Mouse (Mus musculus) kidney, postnatal 4 days (tissue): ENCODE measurements around the gene Cadps2.

ENCODE experiments used
- DNase-seq, 2 experiments: peaks; one replicate each; pipeline ENCODE4 v3.0.0; 2021; ENCODE audit warnings: mixed read lengths in 2 of 2

Cadps2 gene

DNA sequence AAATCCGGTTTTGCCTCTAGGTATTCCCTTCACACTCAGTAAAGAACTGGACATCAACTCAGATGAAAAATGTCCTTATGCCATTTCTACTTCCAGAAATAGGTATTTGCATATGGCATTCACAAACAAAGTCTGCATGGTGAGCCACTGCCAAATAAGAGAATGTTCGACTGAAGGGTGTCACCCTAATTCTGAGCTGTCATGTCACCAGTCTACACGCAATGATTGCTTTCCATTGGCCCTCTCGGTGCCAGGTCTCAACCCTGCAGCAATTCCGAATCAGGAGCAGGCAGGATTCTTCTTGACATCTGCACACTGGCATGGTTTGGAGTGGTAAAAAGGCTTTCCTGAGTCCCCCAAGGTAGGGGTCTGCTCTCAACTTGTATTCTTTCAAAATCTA, 316.7 kb downstream of the Cadps2 start:
- no peak for DNase-seq

DNA sequence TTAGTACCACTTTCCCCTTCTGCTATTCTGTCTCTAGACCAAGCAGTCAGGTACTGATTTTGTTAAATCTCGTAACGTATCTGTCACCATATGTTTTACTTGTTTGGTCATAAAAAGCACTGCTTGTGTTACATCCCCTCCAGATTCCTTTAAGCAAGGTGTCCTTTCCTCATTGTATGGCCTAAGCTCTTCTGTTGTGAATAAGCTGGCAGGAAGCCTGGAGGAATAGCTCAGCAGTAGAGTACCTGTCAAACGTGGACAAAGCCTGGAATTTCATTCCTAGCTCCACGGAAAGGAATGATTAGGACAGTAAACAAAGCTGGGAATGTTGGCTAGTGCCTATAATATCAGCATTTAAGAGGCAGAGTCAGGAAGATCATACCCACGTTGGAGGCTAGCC, 340.6 kb downstream of the Cadps2 start:
- no peak for DNase-seq

DNA sequence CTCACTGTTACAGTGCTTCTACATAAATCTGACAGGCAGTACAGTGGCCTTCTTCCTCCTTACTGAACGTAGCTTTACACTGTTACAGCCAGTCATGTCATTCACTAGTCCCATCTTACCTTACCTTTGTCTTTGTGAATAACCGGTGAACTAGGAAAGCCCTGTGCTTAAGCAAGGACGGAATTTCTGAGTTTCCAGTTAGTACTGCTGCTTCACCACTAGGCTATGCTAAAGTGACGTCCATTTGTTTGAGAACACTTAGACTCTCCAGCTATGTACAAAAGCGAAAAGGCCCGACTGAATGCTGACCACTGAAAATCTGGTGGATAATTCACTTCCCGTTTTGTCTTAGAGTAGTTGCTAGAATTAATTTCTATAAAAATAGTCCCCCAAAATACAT, 347.4 kb downstream of the Cadps2 start:
- peak in 1 of 2 experiments; percentile 5 for DNase-seq

DNA sequence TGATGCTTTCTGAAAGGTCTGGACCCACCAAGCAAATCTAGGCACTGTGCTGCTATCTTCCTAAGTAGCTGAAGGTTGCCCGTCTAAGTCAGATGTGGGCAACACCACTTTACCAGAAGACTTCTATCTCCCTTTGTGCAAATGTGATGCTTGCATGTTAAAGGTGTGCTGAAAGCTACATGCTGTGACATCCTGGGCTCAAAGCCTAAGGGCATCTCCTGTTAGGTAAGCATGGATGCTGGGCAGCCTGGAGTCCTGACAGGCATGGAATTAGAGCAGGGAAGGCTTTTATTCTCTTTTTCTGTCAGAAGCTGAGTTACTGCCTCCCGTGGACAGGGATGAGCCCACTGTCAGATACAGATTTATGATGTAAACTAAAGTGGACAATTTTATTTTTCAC, 348.8 kb downstream of the Cadps2 start:
- DNase-seq: no peak

DNA sequence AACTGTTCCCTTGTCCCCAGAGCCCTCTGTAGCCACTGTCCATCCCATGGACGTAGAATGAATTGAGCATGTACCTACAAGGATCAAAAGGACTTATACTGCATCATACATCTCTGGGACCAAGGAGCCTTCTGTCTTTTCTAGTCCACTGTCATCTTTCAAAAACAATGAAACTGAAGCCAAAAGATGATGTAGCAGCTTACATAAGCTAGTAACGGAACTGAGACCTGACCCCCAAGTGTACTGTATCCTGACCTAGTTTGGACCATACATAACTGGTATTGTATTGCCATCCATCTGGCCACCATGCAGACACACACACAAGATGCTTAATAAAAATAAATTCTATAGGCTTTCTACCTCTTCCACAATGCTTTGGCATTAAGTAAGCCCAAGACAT, 350.2 kb downstream of the Cadps2 start:
- no peak for DNase-seq

DNA sequence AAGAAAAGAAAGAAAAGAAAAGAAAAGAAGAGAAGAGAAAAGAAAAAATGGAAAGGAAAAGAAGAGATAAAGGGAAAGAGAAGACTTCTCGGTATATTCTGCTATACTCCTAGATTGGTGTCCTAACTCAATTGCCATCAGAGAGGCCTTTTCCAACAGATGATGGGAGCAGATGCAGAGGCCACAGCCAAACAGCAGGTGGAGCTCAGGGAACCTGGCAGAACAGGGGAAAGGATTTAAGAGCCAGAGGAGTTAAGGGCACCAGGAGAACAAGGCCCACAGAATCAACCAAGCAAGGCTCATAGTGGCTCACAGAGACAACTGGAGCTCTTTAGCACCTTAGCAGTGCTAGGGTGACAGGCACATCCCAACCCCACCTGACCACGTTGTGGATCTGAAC, 366.5 kb downstream of the Cadps2 start:
- DNase-seq: peak; percentile 25 to 49

DNA sequence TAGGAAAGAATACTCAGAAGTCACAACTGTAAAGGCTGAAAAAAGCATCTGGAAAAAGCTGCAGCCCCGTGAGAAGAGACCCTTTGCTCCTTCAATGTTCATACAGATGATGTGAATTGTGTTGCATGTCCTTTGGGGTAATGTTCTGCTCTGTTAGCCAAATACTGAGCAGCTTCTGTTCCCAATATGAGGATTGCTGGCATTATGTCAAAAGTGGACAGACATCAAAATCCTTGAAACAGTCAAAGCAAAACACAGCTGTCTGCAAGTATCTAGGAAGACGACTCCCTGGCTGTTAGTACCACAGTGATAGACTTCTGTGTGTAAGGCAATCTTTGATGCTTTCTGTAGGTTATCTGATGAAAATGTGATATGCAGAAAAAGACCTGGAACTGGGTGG, 367.4 kb downstream of the Cadps2 start:
- DNase-seq: no peak

DNA sequence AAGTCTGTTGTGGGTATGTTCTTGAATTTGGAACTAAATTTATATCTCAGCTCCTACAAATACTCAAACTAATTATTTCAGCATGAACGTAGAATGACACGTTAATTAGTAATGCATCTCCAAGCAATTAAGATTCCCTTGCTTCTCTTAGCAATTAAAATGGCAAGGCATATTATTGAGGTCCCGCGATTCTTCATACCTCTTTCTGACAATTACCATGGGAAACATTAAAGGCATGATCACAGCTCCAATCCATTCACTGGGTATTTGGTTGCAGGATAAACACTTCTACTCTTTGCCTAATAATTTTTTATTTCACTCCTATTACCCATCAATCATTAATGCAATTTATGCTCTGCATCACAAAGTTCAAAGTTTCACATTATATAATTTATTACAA, 371.3 kb downstream of the Cadps2 start:
- DNase-seq: no peak

DNA sequence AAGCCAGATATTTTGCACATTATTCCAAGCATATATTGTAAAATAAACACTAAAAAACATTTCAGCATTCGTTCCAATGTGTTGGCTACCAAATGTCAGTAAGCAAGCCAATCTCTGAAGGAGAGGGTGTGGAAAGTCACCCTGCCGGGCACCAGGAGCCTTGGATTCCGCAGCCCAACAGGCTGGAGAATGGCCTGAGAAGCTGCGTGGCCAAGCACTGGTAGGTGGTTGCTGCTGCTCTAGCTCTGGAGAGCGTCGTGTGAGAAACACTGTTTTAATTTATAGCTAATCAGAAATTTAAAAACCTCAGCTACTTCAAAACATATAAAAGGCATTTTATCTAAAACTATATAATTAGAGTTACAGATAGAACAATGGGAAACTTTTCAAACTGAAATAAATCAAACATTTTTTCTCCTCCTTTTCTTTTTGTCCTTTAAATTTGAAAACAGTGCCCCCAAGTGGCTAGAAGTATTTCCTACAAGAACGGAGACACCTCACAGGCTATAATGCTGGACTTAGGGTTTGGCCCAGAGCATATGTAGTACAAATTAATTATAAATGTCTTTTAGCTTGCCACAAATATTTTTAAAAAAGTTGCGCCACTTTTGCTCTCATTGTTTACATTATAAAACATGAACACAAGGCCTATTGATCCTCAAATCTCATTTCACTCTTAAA, 376.5 kb downstream of the Cadps2 start:
- DNase-seq: peak; percentile 5 to 8

DNA sequence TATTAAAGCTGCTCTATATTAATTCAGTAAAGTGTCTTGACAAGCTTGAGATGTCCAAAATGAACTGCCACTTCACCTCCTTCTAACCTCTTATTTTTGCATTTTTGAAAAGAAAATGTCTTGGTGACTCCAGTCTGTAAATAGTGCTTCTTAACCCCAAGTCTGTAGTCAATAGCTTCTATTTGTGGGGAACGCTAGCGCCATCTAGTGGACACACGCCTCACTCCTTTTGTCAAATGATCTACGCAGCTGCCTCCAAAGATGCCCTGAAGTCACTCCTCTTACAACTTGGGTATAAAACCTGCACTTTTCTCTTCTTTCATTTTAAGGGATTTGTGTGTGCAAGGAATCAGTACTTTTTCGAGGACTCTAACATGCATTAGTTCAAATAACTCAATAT, 381.5 kb downstream of the Cadps2 start:
- DNase-seq: peak; percentile 82

DNA sequence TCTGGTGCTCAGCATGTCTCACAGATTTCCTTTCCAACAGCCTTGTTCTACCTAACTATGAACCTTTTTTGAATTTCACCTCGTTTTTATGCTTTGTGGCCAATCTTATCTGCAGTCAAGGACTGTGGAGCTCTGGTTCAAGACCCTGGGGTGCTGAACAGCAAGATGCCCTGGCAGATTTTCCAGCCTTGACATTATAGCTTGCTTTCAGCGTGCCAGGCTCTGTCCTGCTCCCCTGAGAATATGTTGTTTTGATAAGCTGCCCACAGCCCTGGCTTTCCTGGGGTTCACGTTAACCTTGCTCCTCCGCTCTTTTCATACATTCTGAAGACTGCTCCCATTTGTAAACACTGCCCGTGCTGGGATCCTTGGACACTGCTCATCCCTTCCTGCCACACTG, 385.3 kb downstream of the Cadps2 start:
- no peak for DNase-seq

DNA sequence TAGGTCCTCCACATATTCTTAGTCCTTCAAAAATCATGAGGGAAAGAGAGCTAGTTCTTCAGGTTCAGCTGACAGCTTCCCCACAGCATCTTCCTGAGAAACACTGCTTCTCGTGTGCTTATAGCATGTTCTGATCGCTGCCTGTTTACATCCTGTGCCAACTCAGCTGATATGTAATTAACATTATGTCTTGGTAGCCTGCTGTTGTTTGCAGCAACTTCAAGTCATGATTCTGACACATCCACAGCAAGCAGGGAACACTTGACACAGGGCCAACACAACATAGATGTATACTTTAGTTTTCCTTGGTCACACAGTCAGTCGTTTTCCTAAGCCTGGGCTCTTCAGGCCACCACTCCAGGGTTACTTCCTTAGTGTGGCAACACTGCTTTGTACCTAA, 399.3 kb downstream of the Cadps2 start:
- DNase-seq: no peak

DNA sequence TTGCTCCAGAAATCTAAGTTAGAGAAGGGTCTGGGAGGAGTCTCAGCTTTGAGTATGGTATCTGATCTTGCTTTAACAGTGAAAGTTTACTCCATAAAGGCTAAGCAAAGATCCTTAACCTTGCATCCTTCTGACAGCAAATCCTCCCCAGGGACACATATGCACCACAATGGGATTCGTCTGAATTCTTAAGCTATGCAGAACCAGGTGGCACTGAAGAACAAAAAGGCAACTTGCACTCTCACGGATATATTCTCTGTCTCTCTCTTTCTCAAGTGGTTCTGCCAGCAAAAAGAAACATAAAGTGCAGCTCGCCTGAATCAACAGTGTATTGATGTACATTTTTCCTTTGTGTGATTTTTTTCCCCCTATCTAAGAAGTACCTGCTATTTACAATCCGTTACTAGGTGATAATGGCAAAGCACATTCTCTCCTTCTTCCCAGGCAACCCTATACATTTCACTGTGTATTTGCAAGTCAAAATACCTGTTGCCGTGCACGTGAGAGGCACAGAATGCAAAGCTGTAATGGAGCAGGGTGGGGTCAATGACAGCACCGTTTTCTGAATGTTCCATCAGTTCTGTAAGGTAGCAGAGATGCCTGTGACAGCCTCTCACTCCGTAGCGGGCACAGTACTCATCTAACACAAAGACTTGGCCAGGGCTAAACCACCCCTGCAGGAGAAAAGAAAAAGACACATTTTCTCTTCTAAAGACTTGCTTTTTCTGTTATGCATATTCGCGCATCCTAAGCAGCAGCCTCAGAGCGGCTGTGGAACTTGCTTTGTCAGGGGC, 428.8 kb downstream of the Cadps2 start:
- no peak for DNase-seq

DNA sequence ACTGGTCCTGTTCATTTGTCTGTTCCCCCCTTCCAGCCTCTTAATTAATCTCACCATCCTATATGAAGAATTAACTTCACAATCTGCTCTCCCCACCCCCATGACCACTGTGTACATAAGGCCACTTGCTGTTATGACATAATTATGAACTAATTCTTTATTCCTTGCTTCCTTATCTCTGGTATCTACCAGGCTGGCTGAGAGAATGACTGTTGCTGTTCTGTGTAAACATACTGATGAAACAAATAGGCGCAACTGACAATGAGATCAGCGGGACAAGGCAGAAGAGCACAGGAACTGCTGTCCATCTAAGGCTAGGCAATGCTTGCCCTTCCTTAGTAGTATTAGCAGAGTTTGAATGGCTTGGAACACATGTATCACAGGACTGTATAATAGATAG, 445.1 kb downstream of the Cadps2 start:
- DNase-seq: no peak

DNA sequence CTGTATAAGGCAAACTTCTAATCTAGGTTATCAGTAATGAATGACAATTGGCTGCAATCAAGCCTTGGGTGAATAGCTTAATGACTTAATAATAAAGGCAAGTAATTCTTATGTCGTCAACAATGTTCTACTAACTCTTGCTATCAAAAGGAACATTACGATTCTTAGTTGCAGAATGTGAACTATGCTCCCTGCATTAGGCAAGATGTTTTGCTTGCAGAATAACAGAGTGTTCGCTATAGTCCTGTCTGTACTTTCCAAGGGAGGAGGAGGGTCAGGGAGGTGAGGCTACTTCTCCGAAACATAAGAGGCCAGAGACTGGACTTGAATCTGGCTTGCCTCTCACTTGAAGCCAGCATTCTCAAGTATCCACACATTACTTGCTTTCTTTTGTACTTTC, 446.5 kb downstream of the Cadps2 start:
- no peak for DNase-seq

DNA sequence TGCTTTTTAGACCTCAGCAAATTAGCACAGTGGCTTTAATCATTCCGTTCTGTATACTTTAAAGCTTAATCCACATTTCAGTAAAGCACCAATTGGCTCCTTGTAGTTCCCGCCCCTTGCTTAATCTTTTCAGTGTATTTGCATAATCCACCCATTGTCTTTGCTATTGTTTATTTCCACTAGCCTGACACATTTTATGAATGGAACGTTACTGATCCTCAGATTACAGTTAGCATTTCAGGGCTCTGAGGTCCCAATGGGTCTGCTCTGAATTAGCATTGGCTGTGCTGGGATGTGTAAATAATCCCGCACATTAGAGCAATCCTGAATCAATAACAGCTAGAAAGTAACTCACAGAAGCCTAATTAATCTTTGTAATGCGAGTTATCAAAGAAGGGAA, 452.5 kb downstream of the Cadps2 start:
- DNase-seq: no peak

DNA sequence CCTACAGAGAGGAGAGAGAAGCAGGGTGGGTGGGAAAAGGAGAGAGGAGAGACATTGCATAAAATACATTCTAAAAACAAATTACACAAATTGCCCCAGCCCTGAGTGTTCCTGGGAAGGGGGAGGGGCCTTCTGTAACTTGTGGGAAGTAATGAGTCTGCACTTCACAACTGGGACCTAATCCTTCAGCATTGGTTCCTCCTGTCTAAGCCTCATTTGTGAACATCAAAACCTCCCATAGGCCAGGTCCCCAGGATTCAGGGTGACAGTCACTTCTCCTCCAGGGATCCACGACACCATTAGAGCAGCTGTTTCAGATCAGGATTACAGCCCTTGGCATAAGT, 456.2 kb downstream of the Cadps2 start:
- no peak for DNase-seq

DNA sequence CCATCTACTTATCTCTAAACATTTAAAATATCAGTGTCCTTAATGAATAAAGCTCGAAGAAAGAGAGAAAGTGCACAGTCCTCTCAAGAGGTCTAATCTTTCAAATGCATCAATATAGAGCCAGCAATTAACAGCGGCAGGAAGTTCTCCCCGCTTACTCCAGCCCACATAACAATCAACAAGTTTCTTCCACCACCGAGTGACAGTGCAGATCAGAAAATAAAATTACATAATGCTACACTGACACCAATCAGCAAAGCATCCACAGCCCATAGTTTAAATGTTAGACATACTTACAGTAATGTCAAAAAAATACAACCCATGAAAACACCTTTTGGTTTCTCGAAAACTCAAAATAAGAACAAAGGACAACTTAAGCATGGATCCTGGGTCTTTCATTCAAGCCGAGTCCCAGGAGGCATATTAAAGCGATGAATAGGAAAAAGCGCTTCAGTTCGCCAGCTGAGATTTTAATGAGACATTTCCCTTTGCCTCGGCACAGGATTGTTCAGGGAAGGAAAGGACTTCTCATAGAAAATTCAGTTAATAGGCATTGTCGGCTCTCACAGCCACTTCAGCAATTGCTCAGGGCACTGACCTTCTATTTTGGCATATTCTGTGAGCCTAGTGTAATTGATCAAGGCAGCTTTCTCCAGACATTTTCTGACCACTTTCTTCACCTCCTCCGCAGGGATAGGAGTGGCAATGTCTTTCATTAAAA, 456.8 kb downstream of the Cadps2 start:
- no peak for DNase-seq

DNA sequence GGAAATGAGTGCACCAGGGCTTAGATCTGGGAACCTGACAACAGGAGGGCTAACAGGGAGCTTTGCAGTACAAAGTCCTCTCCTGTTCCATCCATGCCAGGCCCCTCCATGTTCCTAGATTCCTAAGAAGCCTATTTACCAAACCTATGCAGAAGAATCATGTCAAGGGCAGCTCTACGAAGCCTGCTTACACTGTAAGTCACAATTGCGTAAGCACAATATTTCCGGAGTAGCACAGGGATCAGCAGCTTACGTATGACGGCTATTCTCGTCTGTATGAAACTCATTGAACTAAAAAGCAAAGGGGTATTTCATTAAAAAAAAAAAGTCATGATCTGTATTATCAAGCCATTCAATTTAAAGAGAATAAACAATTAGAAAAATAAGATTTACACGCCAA, 462.9 kb downstream of the Cadps2 start:
- no peak for DNase-seq

DNA sequence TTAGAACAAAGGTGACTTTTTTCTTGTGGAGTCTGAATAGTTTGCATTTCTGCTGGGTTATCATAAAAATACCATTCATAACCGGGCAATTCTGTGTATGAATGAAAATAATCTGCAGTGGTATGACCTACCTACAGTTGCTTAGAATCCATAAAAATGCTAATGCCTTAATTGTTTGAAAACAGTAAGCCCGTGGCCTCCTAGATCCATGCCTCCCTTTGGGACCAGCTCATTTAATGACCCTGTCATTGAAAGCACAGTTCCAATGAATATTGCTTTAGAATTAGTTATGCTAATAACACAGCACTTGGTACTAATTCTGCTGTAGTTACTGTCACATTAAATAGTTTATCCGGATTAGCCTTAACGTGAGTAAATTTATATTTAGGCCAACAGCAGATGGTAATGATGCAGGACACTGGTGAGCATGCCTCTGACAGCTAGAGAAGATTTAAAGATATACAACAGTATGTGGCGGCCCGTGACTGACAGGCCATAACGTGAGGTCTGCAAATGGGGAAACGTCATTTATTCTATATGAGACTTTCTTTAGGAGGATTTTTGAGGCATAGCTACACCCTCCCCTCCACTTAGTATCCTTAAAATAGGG, 477.3 kb downstream of the Cadps2 start:
- no peak for DNase-seq

DNA sequence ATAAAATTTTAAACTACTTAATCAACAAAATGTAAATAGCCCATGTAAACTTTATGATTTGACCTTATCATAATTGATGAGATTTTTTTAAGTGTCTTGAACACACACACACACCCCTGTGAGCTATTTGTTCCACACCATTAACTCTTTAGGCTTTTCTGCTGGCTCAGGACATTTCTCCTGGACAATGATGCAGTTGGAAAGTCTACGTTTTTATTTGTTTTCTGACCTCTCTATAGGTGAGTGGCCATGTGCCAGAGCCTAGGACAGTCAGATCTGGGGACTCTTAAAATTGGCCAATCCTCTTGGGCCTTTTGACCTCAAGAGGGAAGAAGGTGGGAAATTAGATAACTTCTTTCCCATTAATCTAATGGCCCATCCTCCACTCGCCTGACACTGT, 478.6 kb downstream of the Cadps2 start:
- DNase-seq: no peak

DNA sequence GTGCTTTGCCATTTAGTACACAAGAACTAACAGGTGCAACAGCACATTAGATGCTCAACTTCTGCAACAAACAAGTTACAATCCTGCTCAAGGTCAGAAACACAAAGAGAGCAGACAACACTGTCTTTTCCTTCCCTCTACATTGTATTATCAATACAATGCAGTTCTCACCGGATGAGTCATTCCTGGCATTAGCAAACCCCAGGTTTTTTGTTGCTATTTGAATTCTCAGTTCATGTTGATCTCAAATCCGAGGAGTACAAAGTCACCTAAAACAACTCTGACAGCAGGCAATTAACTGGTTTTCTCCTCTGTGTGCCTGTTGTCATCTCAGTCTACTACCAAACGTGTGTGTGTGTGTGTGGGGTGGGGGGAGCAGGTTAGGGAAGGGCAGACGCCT, 483.1 kb downstream of the Cadps2 start:
- DNase-seq: no peak

DNA sequence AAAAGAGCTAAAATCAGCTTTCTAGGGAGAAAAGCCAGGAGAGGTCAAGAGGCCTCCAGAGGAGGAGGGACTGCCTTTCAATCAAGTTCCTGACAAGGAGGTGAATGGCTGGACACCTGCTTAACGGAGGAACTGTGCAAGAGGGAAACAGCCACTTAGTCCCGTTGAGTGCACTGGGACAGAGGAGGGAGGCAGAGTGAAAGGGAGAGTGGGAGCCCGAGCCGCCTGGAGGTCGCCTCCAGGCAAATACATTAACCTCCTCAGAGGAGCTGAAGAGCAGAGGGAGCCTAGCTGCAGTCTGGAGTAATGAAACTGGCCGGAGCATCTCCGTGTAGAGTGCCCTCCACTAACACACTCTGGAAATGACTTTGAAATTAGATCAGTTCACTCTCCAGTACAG, 485.7 kb downstream of the Cadps2 start:
- DNase-seq: no peak
